Mouse (Mus musculus) kidney, postnatal 25 days (tissue): ENCODE measurements around the gene Gngt2.
A peak's percentile ranks its signal among the peaks of the same experiment; 100 is the strongest.

Experiments
- DNase-seq, 2 experiments: peaks; one replicate each; pipeline ENCODE4 v3.0.0; 2021; ENCODE audit warnings: mixed read lengths in 2 of 2

The Gngt2 gene

GRCm38 (mm10) chr11:95826317-95827167, 10.5 kb upstream of the Gngt2 start:
- no peak for DNase-seq

- DNase-seq, result no peak
These were observed 9.9 kb upstream of the Gngt2 start for GRCm38 (mm10) chr11:95827168-95827447.

- peak; percentile 75 to 84 for DNase-seq
These were observed 9.4 kb upstream of the Gngt2 start for GRCm38 (mm10) chr11:95827464-95828085.

- DNase-seq, result peak in 1 of 2 experiments; percentile 31
These were observed 8.6 kb upstream of the Gngt2 start for GRCm38 (mm10) chr11:95828181-95828964.

- DNase-seq, result peak in 1 of 2 experiments; percentile 39
These were observed 7.4 kb upstream of the Gngt2 start for GRCm38 (mm10) chr11:95829526-95830050.

- DNase-seq, result peak in 1 of 2 experiments; percentile 58
These were observed 6.4 kb upstream of the Gngt2 start for GRCm38 (mm10) chr11:95830411-95831275.

- no peak for DNase-seq
These were observed 5.8 kb upstream of the Gngt2 start for GRCm38 (mm10) chr11:95831276-95831619.

- DNase-seq, result peak in 1 of 2 experiments; percentile 31
These were observed 5.4 kb upstream of the Gngt2 start for GRCm38 (mm10) chr11:95831641-95832040.

- DNase-seq, result peak in 1 of 2 experiments; percentile 32
These were observed 4.6 kb upstream of the Gngt2 start for GRCm38 (mm10) chr11:95832129-95833005.

- peak in 1 of 2 experiments; percentile 29 for DNase-seq
These were observed 3.9 kb upstream of the Gngt2 start for GRCm38 (mm10) chr11:95833006-95833570.

- DNase-seq, result peak in 1 of 2 experiments; percentile 44
These were observed 3.3 kb upstream of the Gngt2 start for GRCm38 (mm10) chr11:95833631-95834142.

- DNase-seq, result peak; percentile 54 to 79
These were observed 2.8 kb upstream of the Gngt2 start for GRCm38 (mm10) chr11:95834143-95834667.

GRCm38 (mm10) chr11:95834742-95835710, 2.0 kb upstream of the Gngt2 start:
- peak in 1 of 2 experiments; percentile 59 for DNase-seq

GRCm38 (mm10) chr11:95835832-95836231, 1.2 kb upstream of the Gngt2 start:
- no peak for DNase-seq

GRCm38 (mm10) chr11:95836433-95836832, 583 bp upstream of the Gngt2 start:
- peak in 1 of 2 experiments; percentile 61 for DNase-seq

- peak in 1 of 2 experiments; percentile 22 for DNase-seq
These were observed 1.6 kb downstream of the Gngt2 start for GRCm38 (mm10) chr11:95838598-95838997.

GRCm38 (mm10) chr11:95838999-95839868, 2.2 kb downstream of the Gngt2 start:
- peak in 1 of 2 experiments; percentile 30 for DNase-seq
